Mouse (Mus musculus) heart, postnatal 0 days (tissue): ENCODE measurements around the gene Olfr780.

Source experiments
- CTCF ChIP-seq: IDR thresholded peaks from 2 replicates; pipeline ENCODE4 v1.5.1; 2016; ENCODE audit warnings: antibody characterized with exemption, control low read depth, low read depth
- EP300 ChIP-seq: IDR thresholded peaks from 2 replicates; pipeline ENCODE4 v1.6.1; 2016; ENCODE audit warnings: antibody characterized with exemption, low read depth

DNA sequence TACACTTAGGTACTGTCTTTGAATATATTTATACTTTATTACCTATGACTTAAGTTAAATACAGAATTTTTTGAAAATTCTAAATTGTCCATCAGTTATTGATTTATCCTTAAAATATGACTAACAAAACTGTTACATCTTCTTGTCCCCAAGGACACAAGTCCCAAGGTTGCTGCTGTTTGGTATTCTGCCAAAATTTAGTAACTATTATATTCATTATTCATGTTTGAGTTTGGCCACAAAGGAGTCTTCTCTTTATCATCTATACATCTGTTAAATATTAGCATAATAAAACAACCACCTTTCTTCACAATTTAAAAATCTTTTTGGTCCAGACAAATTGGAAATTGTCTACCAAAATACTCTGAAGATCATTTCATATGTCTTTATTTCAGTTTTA lies 10.6 kb downstream of the Olfr780 start, which contains the start of gene Olfr781:
- TF ChIP-seq CTCF (no peak), EP300 (no peak)
